Mouse (Mus musculus) right cerebral cortex, postnatal 25 days (tissue): ENCODE data around the gene C1galt1.

Source experiments
- DNase-seq: peaks from one replicate; pipeline ENCODE4 v3.0.0; 2022

The C1galt1 gene

GRCm38 (mm10) chr6:7861033-7861432, 16.4 kb downstream of the C1galt1 start:
- no peak for DNase-seq

GRCm38 (mm10) chr6:7863354-7863753, 18.7 kb downstream of the C1galt1 start:
- no peak for DNase-seq

GRCm38 (mm10) chr6:7876836-7877235, 32.2 kb downstream of the C1galt1 start:
- DNase-seq = no peak

- DNase-seq = no peak
These were observed 37.0 kb downstream of the C1galt1 start for GRCm38 (mm10) chr6:7881595-7882128.

- DNase-seq = no peak
These were observed 37.9 kb downstream of the C1galt1 start for GRCm38 (mm10) chr6:7882520-7882919.

- no peak for DNase-seq
These were observed 41.5 kb downstream of the C1galt1 start for GRCm38 (mm10) chr6:7885994-7886684.

- DNase-seq = no peak
These were observed 42.0 kb downstream of the C1galt1 start for GRCm38 (mm10) chr6:7886685-7887004.

- no peak for DNase-seq
These were observed 51.7 kb downstream of the C1galt1 start for GRCm38 (mm10) chr6:7896339-7896738.

GRCm38 (mm10) chr6:7912015-7912414, 67.4 kb downstream of the C1galt1 start:
- DNase-seq = no peak
